Mouse (Mus musculus) layer of hippocampus, adult 2 months (tissue): ENCODE results near the gene Gm15293. TPM values are rescaled to one million over a fixed set of nuclear protein-coding genes. Genes with fewer than 3 reads are reported as not detected.
"Not testable (repeated sequence)": the region's sequence is repeated elsewhere in the genome, so short reads cannot be mapped to it uniquely, and the experiment has no call there.

Source experiments
- DNase-seq, 2 experiments: peaks; one replicate each; pipeline ENCODE4 v3.0.0; 2022; ENCODE audit warnings: low spot score in 2 of 2
- H3K27ac ChIP-seq: fragments of 200-600 bp; 2 replicates; pipeline ENCODE4 v1.8.1; 2022
- H3K4me3 ChIP-seq: fragments of 200-600 bp; 2 replicates; pipeline ENCODE4 v1.8.1; 2022; ENCODE audit warnings: mild to moderate bottlenecking
- long read RNA-seq, 2 experiments: library from polyadenylated mRNA; stranded (forward); transcript quantifications; one replicate each; pipeline ENCODE4 v2.0.0; 2021; ENCODE audit warnings: borderline mapping rate in 2 of 2
- total RNA-seq, 2 experiments: library from RNA; stranded (reverse); gene quantifications; 2 replicates each; pipeline ENCODE4 v1.2.3; 2021

Gm15293 gene
- not detected for total RNA-seq
- long read RNA-seq, experiment 1: 0 reads
- long read RNA-seq, experiment 2: 0 reads

- DNase-seq, H3K27ac ChIP-seq, H3K4me3 ChIP-seq: not testable (repeated sequence)
These were observed at the start of gene Gm15293 for GRCm38 (mm10) chr8:21201261-21201660. Gene Gm15293 (plus strand): TSS chr8:21201561.

- DNase-seq, H3K4me3 ChIP-seq, H3K27ac ChIP-seq: not testable (repeated sequence)
These were observed 39.4 kb upstream of the Gm15293 start, which contains the start of gene Defa22 for GRCm38 (mm10) chr8:21161977-21162376. Gene Defa22 (plus strand): TSS chr8:21162277.

- DNase-seq, H3K4me3 ChIP-seq, H3K27ac ChIP-seq: not testable (repeated sequence)
These were observed 10.0 kb upstream of the Gm15293 start, which contains the start of gene Defa31 for GRCm38 (mm10) chr8:21191314-21191713. Gene Defa31 (plus strand): TSS chr8:21191614.

Other genes starting within 250 kb of the Gm15293 start
- gene Defa21, start 176.0 kb upstream of the Gm15293 start, total RNA-seq: not detected
- not detected for gene Defa23, start 146.5 kb upstream of the Gm15293 start, total RNA-seq
- gene Defa35, start 136.5 kb upstream of the Gm15293 start, total RNA-seq: not detected
- not detected for gene Defa25, start 117.1 kb upstream of the Gm15293 start, total RNA-seq
- gene Gm14851, start 105.5 kb upstream of the Gm15293 start, total RNA-seq: not detected
- gene Defa30, start 66.9 kb upstream of the Gm15293 start, total RNA-seq: not detected
- gene Defa22, start 39.3 kb upstream of the Gm15293 start, total RNA-seq: not detected
- not detected for gene Defa31, start 9.9 kb upstream of the Gm15293 start, total RNA-seq
- gene Gm15292, start 48.2 kb downstream of the Gm15293 start, total RNA-seq: not detected
- gene Defa27, start 114.0 kb downstream of the Gm15293 start, total RNA-seq: not detected
- gene Defa29, start 125.5 kb downstream of the Gm15293 start, total RNA-seq: not detected
- gene Defa2, start 177.0 kb downstream of the Gm15293 start, total RNA-seq: not detected
- gene Defa33, start 190.2 kb downstream of the Gm15293 start, total RNA-seq: not detected
- gene Defa36, start 225.8 kb downstream of the Gm15293 start, total RNA-seq: not detected